Mouse (Mus musculus) myocyte (in vitro differentiated cells): ENCODE results near the gene Art3.

Experiments
- CEBPB ChIP-seq: IDR thresholded peaks from 2 replicates; pipeline ENCODE4 v1.6.1; 2011; ENCODE audit warnings: mild to moderate bottlenecking, moderate library complexity; ENCODE audit not compliant: poor library complexity, insufficient read depth, severe bottlenecking
- MYOD1 ChIP-seq, 3 experiments: IDR thresholded peaks; one replicate each; pipeline ENCODE4 v1.6.1; 2011; ENCODE audit warnings: control low read depth in 2 of 3, low read depth in 2 of 3, mild to moderate bottlenecking in 2 of 3, moderate library complexity in 1 of 3; ENCODE audit not compliant: insufficient read length in 2 of 3, control insufficient read depth in 1 of 3
- POLR2A ChIP-seq: IDR thresholded peaks from one replicate; pipeline ENCODE4 v1.6.1; 2011; ENCODE audit warnings: low read depth, mild to moderate bottlenecking, control low read depth, moderate library complexity; ENCODE audit not compliant: insufficient read length

DNA sequence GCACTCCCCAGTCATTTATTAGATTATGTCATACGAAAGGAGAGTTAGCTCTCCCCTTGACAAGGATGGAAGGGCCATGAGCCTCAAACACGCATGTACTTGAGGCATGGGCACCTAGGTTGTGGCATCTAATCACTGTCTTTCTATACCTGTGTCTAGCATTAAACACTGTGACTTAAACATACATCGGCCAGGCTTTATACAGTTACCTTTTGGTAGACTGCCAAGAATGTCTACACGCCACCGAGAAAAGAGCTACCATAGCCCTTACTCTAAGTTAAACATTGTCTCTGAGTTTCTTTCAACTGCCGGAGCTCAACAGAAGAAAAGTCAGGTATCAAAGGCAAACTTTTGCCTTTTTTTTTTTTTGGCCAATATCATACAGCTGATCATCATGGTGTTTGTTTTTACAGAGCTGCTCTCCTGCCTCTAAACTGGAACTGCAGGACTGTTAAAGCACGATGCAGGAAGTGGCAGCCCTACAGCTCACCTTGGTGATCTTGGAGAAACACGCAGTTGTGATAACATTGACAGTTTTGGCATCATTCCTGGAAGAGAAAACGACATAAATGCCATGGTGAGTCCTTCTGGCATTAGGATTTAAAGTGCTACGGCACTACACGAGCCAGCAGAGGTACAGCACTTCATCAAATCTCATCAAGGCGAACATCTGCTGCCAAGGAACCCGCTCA is 29.3 kb upstream of the Art3 start:
- TF ChIP-seq POLR2A (no peak), MYOD1 (IDR thresholded peaks at IDR 0.05; ENCODE audit: control insufficient read depth in 1 of 3, insufficient read length in 2 of 3, low read depth in 2 of 3) (no peak), CEBPB (no peak)
